Mouse (Mus musculus) forebrain, embryonic 14.5 days (tissue): Measurements from ENCODE around the gene Mpped2. TPM values are rescaled to one million over a fixed set of nuclear protein-coding genes. Genes with fewer than 3 reads are reported as not detected.
A peak's percentile ranks its signal among the peaks of the same experiment; 100 is the strongest.

ENCODE experiments used
- ATAC-seq: fragments of 200-750 bp; cut with Nextera tagmentation; 2 replicates; pipeline ENCODE4 v1.8.0; 2017; ENCODE audit warnings: mild to moderate bottlenecking, moderate library complexity
- DNase-seq: peaks from one replicate; pipeline ENCODE4 v3.0.0-alpha.2; 2015; ENCODE audit warnings: low spot score
- H3K27ac ChIP-seq: fragments of 300-500 bp; sonication (generic); 2 replicates; pipeline ENCODE4 v1.5.1; 2014; ENCODE audit warnings: low read depth, mild to moderate bottlenecking, control low read depth, low read length, moderate library complexity
- H3K27me3 ChIP-seq: fragments of 300-500 bp; sonication (generic); replicated peaks from 2 replicates; pipeline ENCODE4 v1.6.1; 2014; ENCODE audit warnings: low read length, control low read depth, mixed read lengths; ENCODE audit not compliant: control insufficient read depth, insufficient read depth
- H3K36me3 ChIP-seq: fragments of 300-500 bp; sonication (generic); 2 replicates; pipeline ENCODE4 v1.6.1; 2014; ENCODE audit warnings: low read length, control low read depth; ENCODE audit not compliant: control insufficient read depth, insufficient read depth
- H3K4me1 ChIP-seq: fragments of 300-500 bp; sonication (generic); 2 replicates; pipeline ENCODE4 v1.6.1; 2014; ENCODE audit warnings: antibody characterized with exemption, low read length, control low read depth; ENCODE audit not compliant: control insufficient read depth, insufficient read depth
- H3K4me2 ChIP-seq: fragments of 300-500 bp; sonication (generic); 2 replicates; pipeline ENCODE4 v1.6.1; 2014; ENCODE audit warnings: mild to moderate bottlenecking, control low read depth, low read length
- H3K4me3 ChIP-seq: fragments of 300-500 bp; sonication (generic); 2 replicates; pipeline ENCODE4 v1.5.1; 2014; ENCODE audit warnings: low read depth, low read length, control low read depth
- H3K9ac ChIP-seq: fragments of 300-500 bp; sonication (generic); 2 replicates; pipeline ENCODE4 v1.6.1; 2014; ENCODE audit warnings: mild to moderate bottlenecking, low read length, control low read depth, moderate library complexity
- H3K9me3 ChIP-seq: fragments of 300-500 bp; sonication (generic); replicated peaks from 2 replicates; pipeline ENCODE4 v1.6.1; 2016; ENCODE audit warnings: low read length, control low read depth, mixed read lengths; ENCODE audit not compliant: control insufficient read depth
- WGBS: fragments of 180-500 bp; shearing (Covaris S2); extraction: QIAGEN DNeasy Blood & Tissue Kit; methylation state at CpG from one replicate; pipeline ENCODE4 v1.1.7; 2014; 5-methylcytosine and 5-hydroxymethylcytosine counted together
- polyA plus RNA-seq: library from polyadenylated mRNA; unstranded; fragments of >200 nt; fragmentation: Nextera tagmentation; extraction: Ambion mirVana; gene quantifications from 2 replicates; pipeline ENCODE4 v1.2.1, GENCODE M21; 2014

Gene Mpped2
- polyA plus RNA-seq, 1 experiment from 2014 or later: 164 TPM

GRCm38 (mm10) chr2:106772643-106773042, 79.6 kb downstream of the Mpped2 start:
- Histone ChIP-seq H3K4me2 (no peak overlapping the region), H3K27ac (no peak overlapping the region), H3K4me3 (no peak overlapping the region), H3K36me3 (peaks cover 7% of the 10 kb centered on the region; the same call in 1 of the 2 replicates), H3K27me3 (no peaks in the 10 kb centered on the region), H3K9me3 (no peaks in the 10 kb centered on the region), H3K9ac (no peak overlapping the region), H3K4me1 (peaks cover 2% of the 10 kb centered on the region; the same call in 1 of the 2 replicates)
- WGBS: 36% methylated on average over 5 of the region's 5 CpGs
- DNase-seq (no peak), ATAC-seq (peak; percentile 65)

- Histone ChIP-seq H3K9ac (no peak overlapping the region), H3K36me3 (peaks cover 7% of the 10 kb centered on the region; the same call in 1 of the 2 replicates), H3K4me2 (no peak overlapping the region), H3K27ac (no peak overlapping the region), H3K4me1 (peaks cover 2% of the 10 kb centered on the region; the same call in 1 of the 2 replicates), H3K9me3 (no peaks in the 10 kb centered on the region), H3K27me3 (no peaks in the 10 kb centered on the region), H3K4me3 (no peak overlapping the region)
- ATAC-seq (no peak), DNase-seq (no peak)
- WGBS: 71% methylated on average over 10 of the region's 10 CpGs
These were observed 81.5 kb downstream of the Mpped2 start for GRCm38 (mm10) chr2:106774251-106775196.

GRCm38 (mm10) chr2:106775994-106776393, 82.9 kb downstream of the Mpped2 start:
- Histone ChIP-seq H3K4me1 (peaks cover 7% of the 10 kb centered on the region), H3K9ac (no peak overlapping the region), H3K27ac (no peak overlapping the region), H3K9me3 (no peaks in the 10 kb centered on the region), H3K36me3 (0 out of 2 replicates have a peak, but pooled peaks cover 2% of the 10 kb centered on the region), H3K4me3 (no peak overlapping the region), H3K4me2 (no peak overlapping the region), H3K27me3 (no peaks in the 10 kb centered on the region)
- DNase-seq (no peak), ATAC-seq (no peak)
- 94% methylated on average over 2 of the region's 2 CpGs for WGBS

- 90% methylated on average over 7 of the region's 7 CpGs for WGBS
These were observed 85.9 kb downstream of the Mpped2 start for GRCm38 (mm10) chr2:106778861-106779516.

DNA sequence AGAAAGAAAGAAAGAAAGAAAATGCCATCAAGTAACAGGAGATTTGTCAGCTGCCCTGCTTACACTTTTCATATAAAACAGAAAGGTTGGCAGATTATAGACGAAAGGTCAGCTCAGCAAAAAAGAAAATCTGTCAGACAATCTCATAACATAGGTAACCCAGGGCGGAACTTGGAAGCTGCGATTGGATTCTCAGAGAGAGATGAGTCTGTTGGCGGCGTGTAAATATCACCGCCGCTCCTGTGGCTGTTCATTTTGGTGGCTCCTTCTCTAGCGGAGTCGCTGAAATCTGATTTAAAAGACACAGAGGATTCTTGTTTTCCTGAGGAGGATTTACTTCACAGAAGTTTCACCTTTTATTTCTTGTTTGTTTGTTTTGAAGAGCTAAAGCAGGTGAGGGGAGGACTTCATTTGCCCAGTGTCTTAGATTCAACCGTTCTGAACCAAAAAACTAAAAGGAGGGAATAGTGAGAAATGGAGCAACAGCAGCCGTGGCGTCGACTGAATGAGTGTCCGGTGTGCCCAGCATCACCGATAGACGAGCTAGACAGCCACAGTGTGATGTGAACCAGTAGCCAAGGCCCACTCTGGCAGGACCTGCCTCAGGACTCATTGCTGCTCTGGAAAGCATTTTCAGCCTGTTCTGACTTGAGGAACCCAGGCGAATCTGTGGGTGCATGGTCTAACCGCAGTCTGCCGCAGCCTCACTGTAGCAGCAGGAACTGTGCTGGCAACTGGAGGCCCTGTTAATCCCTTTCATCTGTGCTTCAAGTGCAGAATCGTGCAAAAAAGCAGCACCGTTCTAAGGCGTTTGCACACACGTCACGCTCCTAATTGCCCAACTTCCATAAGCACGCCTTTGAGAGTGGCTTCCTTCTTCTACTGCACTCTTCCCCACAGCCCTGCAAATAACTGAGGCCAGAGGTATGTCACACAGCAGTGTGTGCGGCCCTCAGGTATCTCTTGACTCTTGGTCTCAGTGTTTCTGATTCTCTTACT, 88.4 kb downstream of the Mpped2 start:
- H3K27ac ChIP-seq: no peak overlapping the region; the same call in 1 of the 2 replicates
- ATAC-seq (peak; percentile 72), DNase-seq (no peak)
- no peak overlapping the region for H3K4me3 ChIP-seq
- H3K4me1 ChIP-seq: peaks cover 20% of the 10 kb centered on the region
- 54% methylated on average over 26 of the region's 26 CpGs for WGBS
- no peak overlapping the region for H3K4me2 ChIP-seq
- no peaks in the 10 kb centered on the region for H3K9me3 ChIP-seq
- H3K9ac ChIP-seq: no peak overlapping the region
- peaks cover 20% of the 10 kb centered on the region for H3K36me3 ChIP-seq
- no peaks in the 10 kb centered on the region for H3K27me3 ChIP-seq

More at GRCm38 (mm10) chr2:106778861-106779516, 85.9 kb downstream of the Mpped2 start:
- H3K27me3 ChIP-seq: no peaks in the 10 kb centered on the region
- no peak overlapping the region for H3K27ac ChIP-seq
- no peak overlapping the region for H3K4me2 ChIP-seq
- no peak overlapping the region for H3K9ac ChIP-seq
- H3K4me3 ChIP-seq: no peak overlapping the region
- H3K36me3 ChIP-seq: 0 out of 2 replicates have a peak, but pooled peaks cover 7% of the 10 kb centered on the region
- ATAC-seq: no peak
- DNase-seq: no peak
- peaks cover 20% of the 10 kb centered on the region for H3K4me1 ChIP-seq
- H3K9me3 ChIP-seq: no peaks in the 10 kb centered on the region

DNA sequence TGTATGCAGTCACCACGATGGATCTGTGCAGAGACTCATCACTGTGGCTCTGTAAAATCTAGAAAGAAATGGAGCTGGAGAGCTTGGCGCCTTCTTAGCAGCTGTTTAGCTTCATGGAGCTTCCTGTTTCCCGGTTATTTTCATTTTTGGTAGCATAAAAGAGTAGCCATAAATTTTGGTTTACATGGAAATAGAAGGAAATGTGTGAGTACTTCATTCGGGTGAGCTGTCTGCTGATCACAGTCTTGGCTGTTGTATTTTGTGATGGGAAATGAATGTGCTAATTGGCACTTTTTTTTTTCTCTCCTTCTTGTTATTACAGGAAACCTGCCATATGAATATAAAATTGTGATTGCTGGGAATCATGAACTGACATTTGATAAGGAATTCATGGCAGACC, 90.2 kb downstream of the Mpped2 start:
- no peaks in the 10 kb centered on the region for H3K9me3 ChIP-seq
- H3K4me1 ChIP-seq: peaks cover 20% of the 10 kb centered on the region
- H3K36me3 ChIP-seq: peaks cover 18% of the 10 kb centered on the region
- no peak overlapping the region for H3K9ac ChIP-seq
- WGBS: 57% methylated on average over 4 of the region's 4 CpGs
- no peak overlapping the region for H3K4me3 ChIP-seq
- peak; percentile 51 for DNase-seq
- no peaks in the 10 kb centered on the region for H3K27me3 ChIP-seq
- no peak for ATAC-seq
- no peak overlapping the region for H3K4me2 ChIP-seq
- peak overlapping the region; percentile 17; the same call in 1 of the 2 replicates for H3K27ac ChIP-seq

DNA sequence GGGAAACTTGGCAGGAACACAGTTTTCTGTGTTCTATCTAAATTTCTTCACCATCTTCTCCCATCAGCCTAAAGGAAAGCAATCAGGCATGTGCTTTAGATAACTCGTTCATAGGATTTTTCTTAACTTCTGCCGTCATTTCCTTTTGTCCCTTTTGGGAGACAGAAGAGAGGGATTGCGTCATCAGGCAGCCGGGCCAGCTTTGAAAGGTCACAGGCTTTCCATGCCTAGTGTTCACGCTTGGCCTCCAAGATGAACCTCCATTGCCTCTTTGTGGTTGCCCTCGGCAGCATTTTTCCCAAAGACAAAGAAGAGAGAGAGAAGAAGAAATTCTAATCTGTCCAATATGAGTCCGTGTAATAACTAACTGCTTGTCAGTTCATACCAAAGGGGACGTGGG, 95.0 kb downstream of the Mpped2 start:
- no peak overlapping the region for H3K27ac ChIP-seq
- ATAC-seq: no peak
- H3K36me3 ChIP-seq: peaks cover 18% of the 10 kb centered on the region
- no peak overlapping the region for H3K4me3 ChIP-seq
- H3K9me3 ChIP-seq: no peaks in the 10 kb centered on the region
- H3K4me1 ChIP-seq: peaks cover 10% of the 10 kb centered on the region; the same call in 1 of the 2 replicates
- 27% methylated on average over 8 of the region's 8 CpGs for WGBS
- no peak overlapping the region for H3K4me2 ChIP-seq
- H3K27me3 ChIP-seq: no peaks in the 10 kb centered on the region
- H3K9ac ChIP-seq: no peak overlapping the region
- no peak for DNase-seq

DNA sequence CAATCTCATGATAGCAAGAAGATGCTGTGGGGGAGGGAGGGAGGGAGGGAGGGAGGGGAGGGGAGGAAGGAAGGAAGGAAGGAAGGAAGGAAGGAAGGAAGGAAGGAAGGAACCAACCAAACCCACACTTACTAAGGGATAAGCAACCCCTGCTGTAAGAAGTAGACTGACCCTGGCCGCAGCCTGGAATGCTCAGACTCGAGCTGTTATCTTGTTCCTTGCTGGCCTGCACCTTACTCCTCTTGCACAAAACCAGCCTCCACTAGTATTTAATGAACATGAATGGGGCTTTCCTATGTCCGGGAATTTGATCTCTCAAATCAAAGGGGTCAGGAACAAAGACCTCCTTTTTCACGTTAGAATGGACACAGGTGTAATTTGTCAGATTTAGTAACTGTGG, 95.5 kb downstream of the Mpped2 start:
- no peak overlapping the region for H3K9ac ChIP-seq
- peaks cover 17% of the 10 kb centered on the region for H3K36me3 ChIP-seq
- DNase-seq (no peak), ATAC-seq (no peak)
- H3K4me3 ChIP-seq: no peak overlapping the region
- no peak overlapping the region for H3K27ac ChIP-seq
- no peaks in the 10 kb centered on the region for H3K9me3 ChIP-seq
- no peaks in the 10 kb centered on the region for H3K27me3 ChIP-seq
- H3K4me1 ChIP-seq: peaks cover 10% of the 10 kb centered on the region; the same call in 1 of the 2 replicates
- H3K4me2 ChIP-seq: no peak overlapping the region
- 31% methylated on average over 4 of the region's 4 CpGs for WGBS
